Mouse (Mus musculus): ENCODE data around the gene Tpx2. TPM values are rescaled to one million over a fixed set of nuclear protein-coding genes. Genes with fewer than 3 reads are reported as not detected.
A peak's percentile ranks its signal among the peaks of the same experiment; 100 is the strongest.

The Tpx2 gene
- total and polyA plus RNA-seq, 2 experiments from 2014 or later: 11.0 to 22.5 TPM

GRCm38 (mm10) chr2:152826481-152826880 is 21.3 kb upstream of the Tpx2 start:
- Histone ChIP-seq H3K4me2 (ENCODE audit: low read depth) (peak overlapping the region; percentile 85), H3K9ac (no peak overlapping the region), H3K4me3 (ENCODE audit: low read depth, low read length) (no peak overlapping the region), H3K36me3 (ENCODE audit: insufficient read depth) (peaks cover 4% of the 10 kb centered on the region), H3K9me3 (ENCODE audit: low read length) (no peaks in the 10 kb centered on the region), H3K27ac (ENCODE audit: low read depth, low read length) (no peak overlapping the region), H3K27me3 (ENCODE audit: insufficient read depth, low read length) (no peaks in the 10 kb centered on the region), H3K4me1 (ENCODE audit: insufficient read depth) (peaks cover 59% of the 10 kb centered on the region)
- ATAC-seq: no peak
- TF ChIP-seq CTCF (IDR thresholded peaks at IDR 0.05; ENCODE audit: low read depth): no peak
- no peak for DNase-seq
- WGBS: 62% methylated on average over 3 of the region's 3 CpGs

DNA sequence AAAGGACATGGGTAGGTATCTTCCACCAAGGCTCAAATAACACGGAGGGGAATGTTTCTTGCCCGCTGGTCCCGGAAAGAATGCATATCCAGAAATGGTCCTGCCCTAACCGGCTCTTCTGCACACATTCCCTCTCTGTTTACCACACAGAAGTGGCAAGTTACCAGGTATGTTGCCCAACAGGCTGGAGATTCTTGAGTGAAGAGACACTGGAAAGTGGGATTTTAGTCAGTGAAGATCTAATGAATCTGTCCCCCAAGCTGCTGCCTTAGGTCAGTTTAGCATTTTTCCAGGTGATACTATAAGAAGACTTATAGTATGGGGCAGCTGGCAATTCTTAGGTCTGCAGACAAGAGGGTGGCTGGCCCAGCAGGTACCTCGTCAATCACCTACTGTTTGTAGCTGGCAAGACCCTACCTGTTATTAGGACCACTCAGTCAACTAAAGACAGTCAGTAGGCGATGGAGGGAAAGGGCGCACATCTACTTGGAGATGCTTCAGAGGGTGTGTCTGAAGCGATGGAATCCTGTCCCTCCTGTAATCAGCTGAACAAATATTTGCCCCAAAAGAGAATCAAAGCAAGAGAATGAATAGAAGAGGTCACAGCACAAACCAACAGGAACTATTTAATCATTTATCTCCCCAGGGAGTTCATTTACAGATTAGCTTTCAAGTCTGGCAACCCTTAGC is 20.3 kb upstream of the Tpx2 start:
- 86% methylated on average over 8 of the region's 8 CpGs for whole genome bisulfite sequencing
- no peak for ATAC-seq
- Histone ChIP-seq H3K27me3 (ENCODE audit: insufficient read depth, low read length) (no peaks in the 10 kb centered on the region), H3K9me3 (ENCODE audit: low read length) (no peaks in the 10 kb centered on the region), H3K4me1 (ENCODE audit: insufficient read depth) (peaks cover 57% of the 10 kb centered on the region), H3K9ac (peak overlapping the region; percentile 19; the same call in 1 of the 2 replicates), H3K36me3 (ENCODE audit: insufficient read depth) (no peaks in the 10 kb centered on the region; the same call in none of the 2 replicates), H3K27ac (ENCODE audit: low read depth, low read length) (no peak overlapping the region), H3K4me3 (ENCODE audit: low read depth, low read length) (peak overlapping the region; percentile 93; the same call in 1 of the 2 replicates), H3K4me2 (ENCODE audit: low read depth) (peak overlapping the region; percentile 85)
- no peak for TF ChIP-seq CTCF (IDR thresholded peaks at IDR 0.05; ENCODE audit: low read depth)
- no peak for DNase-seq

- ATAC-seq (no peak), DNase-seq (no peak)
- Histone ChIP-seq H3K9ac (peak overlapping the region; percentile 96; the same call in 1 of the 2 replicates), H3K4me3 (ENCODE audit: low read depth, low read length) (peak overlapping the region; percentile 93), H3K4me2 (ENCODE audit: low read depth) (peak overlapping the region; percentile 85), H3K9me3 (ENCODE audit: low read length) (no peaks in the 10 kb centered on the region), H3K27ac (ENCODE audit: low read depth, low read length) (no peak overlapping the region), H3K36me3 (ENCODE audit: insufficient read depth) (no peaks in the 10 kb centered on the region; the same call in none of the 2 replicates), H3K4me1 (ENCODE audit: insufficient read depth) (peaks cover 57% of the 10 kb centered on the region), H3K27me3 (ENCODE audit: insufficient read depth, low read length) (no peaks in the 10 kb centered on the region)
- WGBS: 75% methylated on average over 4 of the region's 4 CpGs
- no peak for TF ChIP-seq CTCF (IDR thresholded peaks at IDR 0.05; ENCODE audit: low read depth)
Measured at GRCm38 (mm10) chr2:152828011-152828370, 19.8 kb upstream of the Tpx2 start.

DNA sequence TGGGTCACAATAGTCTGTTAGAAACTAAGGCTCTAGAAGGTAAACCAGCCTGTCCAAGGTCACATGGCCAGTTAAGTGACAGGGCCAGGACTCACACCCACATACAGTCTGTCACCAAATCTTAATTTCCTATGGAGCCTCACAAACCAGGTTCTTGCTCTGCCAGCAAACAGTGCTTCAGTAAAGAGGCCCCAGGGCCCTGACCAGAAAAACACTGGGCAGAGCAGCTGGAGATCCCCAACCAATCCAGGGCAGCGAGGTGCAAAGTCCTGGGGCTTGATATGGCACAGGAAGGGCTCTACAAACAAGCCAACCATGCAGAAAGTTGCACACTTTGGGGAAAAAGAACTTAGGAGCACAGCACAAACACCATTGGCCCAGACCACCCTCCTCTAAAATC is 19.2 kb upstream of the Tpx2 start:
- peak overlapping the region; percentile 85 for H3K4me2 ChIP-seq (ENCODE audit: low read depth)
- 81% methylated on average over 1 of the region's 1 CpGs for WGBS
- H3K4me1 ChIP-seq (ENCODE audit: insufficient read depth): peaks cover 57% of the 10 kb centered on the region
- peak overlapping the region; percentile 93 for H3K4me3 ChIP-seq (ENCODE audit: low read depth, low read length)
- H3K9ac ChIP-seq: peak overlapping the region; percentile 96
- no peaks in the 10 kb centered on the region for H3K27me3 ChIP-seq (ENCODE audit: insufficient read depth, low read length)
- no peaks in the 10 kb centered on the region; the same call in none of the 2 replicates for H3K36me3 ChIP-seq (ENCODE audit: insufficient read depth)
- ATAC-seq (no peak), DNase-seq (no peak)
- no peak for TF ChIP-seq CTCF (IDR thresholded peaks at IDR 0.05; ENCODE audit: low read depth)
- no peaks in the 10 kb centered on the region for H3K9me3 ChIP-seq (ENCODE audit: low read length)
- H3K27ac ChIP-seq (ENCODE audit: low read depth, low read length): no peak overlapping the region

GRCm38 (mm10) chr2:152829367-152829881 is 18.3 kb upstream of the Tpx2 start:
- peak overlapping the region; percentile 93 for H3K4me3 ChIP-seq (ENCODE audit: low read depth, low read length)
- WGBS: 68% methylated on average over 23 of the region's 23 CpGs
- ATAC-seq (no peak), DNase-seq (peak; percentile 24)
- H3K27ac ChIP-seq (ENCODE audit: low read depth, low read length): no peak overlapping the region
- no peaks in the 10 kb centered on the region; the same call in none of the 2 replicates for H3K36me3 ChIP-seq (ENCODE audit: insufficient read depth)
- no peaks in the 10 kb centered on the region for H3K27me3 ChIP-seq (ENCODE audit: insufficient read depth, low read length)
- H3K9me3 ChIP-seq (ENCODE audit: low read length): no peaks in the 10 kb centered on the region
- H3K4me2 ChIP-seq (ENCODE audit: low read depth): peak overlapping the region; percentile 85
- no peak for TF ChIP-seq CTCF (IDR thresholded peaks at IDR 0.05; ENCODE audit: low read depth)
- peaks cover 49% of the 10 kb centered on the region for H3K4me1 ChIP-seq (ENCODE audit: insufficient read depth)
- peak overlapping the region; percentile 96 for H3K9ac ChIP-seq

- Histone ChIP-seq H3K4me2 (ENCODE audit: low read depth) (peak overlapping the region; percentile 85), H3K9ac (peak overlapping the region; percentile 96), H3K27me3 (ENCODE audit: insufficient read depth, low read length) (no peaks in the 10 kb centered on the region), H3K9me3 (ENCODE audit: low read length) (no peaks in the 10 kb centered on the region), H3K4me1 (ENCODE audit: insufficient read depth) (peaks cover 41% of the 10 kb centered on the region), H3K27ac (ENCODE audit: low read depth, low read length) (peak overlapping the region; percentile 99), H3K36me3 (ENCODE audit: insufficient read depth) (no peaks in the 10 kb centered on the region; the same call in none of the 2 replicates), H3K4me3 (ENCODE audit: low read depth, low read length) (peak overlapping the region; percentile 93)
- ATAC-seq (peak; percentile 79), DNase-seq (peak; percentile 91)
- peak; percentile 77 for TF ChIP-seq CTCF (IDR thresholded peaks at IDR 0.05; ENCODE audit: low read depth)
- under 1% methylated on average over 31 of the region's 31 CpGs for WGBS
Measured at GRCm38 (mm10) chr2:152830021-152830921, 17.5 kb upstream of the Tpx2 start.

Data from forebrain, postnatal 0 days (tissue).